Mouse (Mus musculus): Measurements from ENCODE around the gene Sema4f.

The Sema4f gene

GRCm38 (mm10) chr6:82871632-82872331, 67.8 kb downstream of the Sema4f start:
- DNase-seq (ENCODE audit: low spot score): peak; percentile 51

- no peak for DNase-seq (ENCODE audit: low spot score)
These were observed 71.1 kb downstream of the Sema4f start for GRCm38 (mm10) chr6:82868476-82868875.

- DNase-seq (ENCODE audit: low spot score): peak; percentile 76
These were observed 76.1 kb downstream of the Sema4f start for GRCm38 (mm10) chr6:82863380-82863874.

GRCm38 (mm10) chr6:82862475-82862874, 77.1 kb downstream of the Sema4f start:
- DNase-seq (ENCODE audit: low spot score): no peak

GRCm38 (mm10) chr6:82862042-82862441, 77.5 kb downstream of the Sema4f start:
- DNase-seq (ENCODE audit: low spot score): no peak
